Mouse (Mus musculus) hindbrain, embryonic 11.5 days (tissue): ENCODE results near the gene Myo18a. TPM values are rescaled to one million over a fixed set of nuclear protein-coding genes. Genes with fewer than 3 reads are reported as not detected.
A peak's percentile ranks its signal among the peaks of the same experiment; 100 is the strongest.

ENCODE experiments used
- ATAC-seq: fragments of 200-750 bp; cut with Nextera tagmentation; 2 replicates; pipeline ENCODE4 v1.8.0; 2017; ENCODE audit warnings: mild to moderate bottlenecking, moderate TSS enrichment, moderate library complexity; ENCODE audit not compliant: low FRiP score
- DNase-seq: peaks from one replicate; pipeline ENCODE4 v3.0.0-alpha.2; 2015; ENCODE audit warnings: low spot score
- H3K27ac ChIP-seq: fragments of 300-500 bp; sonication (generic); 2 replicates; pipeline ENCODE4 v1.5.1; 2014; ENCODE audit warnings: mild to moderate bottlenecking, low read depth, low read length
- H3K27me3 ChIP-seq: fragments of 300-500 bp; sonication (generic); 2 replicates; pipeline ENCODE4 v1.6.1; 2014; ENCODE audit warnings: mild to moderate bottlenecking, low read length, moderate library complexity, mixed read lengths; ENCODE audit not compliant: control insufficient read depth, insufficient read depth
- H3K36me3 ChIP-seq: fragments of 300-500 bp; sonication (generic); 2 replicates; pipeline ENCODE4 v1.6.1; 2014; ENCODE audit warnings: mild to moderate bottlenecking, low read length, moderate library complexity, mixed read lengths; ENCODE audit not compliant: control insufficient read depth, insufficient read depth
- H3K4me1 ChIP-seq: fragments of 300-500 bp; sonication (generic); replicated peaks from 2 replicates; pipeline ENCODE4 v1.6.1; 2014; ENCODE audit warnings: low read length, mixed read lengths; ENCODE audit not compliant: control insufficient read depth, insufficient read depth
- H3K4me2 ChIP-seq: fragments of 300-500 bp; sonication (generic); replicated peaks from 2 replicates; pipeline ENCODE4 v1.6.1; 2014; ENCODE audit warnings: mild to moderate bottlenecking, low read depth, low read length
- H3K4me3 ChIP-seq: fragments of 300-500 bp; sonication (generic); 2 replicates; pipeline ENCODE4 v1.5.1; 2014; ENCODE audit warnings: low read depth, low read length
- H3K9ac ChIP-seq: fragments of 300-500 bp; sonication (generic); 2 replicates; pipeline ENCODE4 v1.6.1; 2014; ENCODE audit warnings: low read depth, low read length
- H3K9me3 ChIP-seq: fragments of 300-500 bp; sonication (generic); 2 replicates; pipeline ENCODE4 v1.6.1; 2016; ENCODE audit warnings: low read length; ENCODE audit not compliant: control insufficient read depth
- WGBS: fragments of 180-500 bp; shearing (Covaris S2); extraction: QIAGEN DNeasy Blood & Tissue Kit; methylation state at CpG from one replicate; pipeline ENCODE4 v1.1.7; 2014; 5-methylcytosine and 5-hydroxymethylcytosine counted together
- polyA plus RNA-seq: library from polyadenylated mRNA; unstranded; fragments of >200 nt; fragmentation: Nextera tagmentation; extraction: Ambion mirVana; gene quantifications from 2 replicates; pipeline ENCODE4 v1.2.1, GENCODE M21; 2014

The Myo18a gene
- polyA plus RNA-seq, 1 experiment from 2014 or later, result 29.2 TPM

DNA sequence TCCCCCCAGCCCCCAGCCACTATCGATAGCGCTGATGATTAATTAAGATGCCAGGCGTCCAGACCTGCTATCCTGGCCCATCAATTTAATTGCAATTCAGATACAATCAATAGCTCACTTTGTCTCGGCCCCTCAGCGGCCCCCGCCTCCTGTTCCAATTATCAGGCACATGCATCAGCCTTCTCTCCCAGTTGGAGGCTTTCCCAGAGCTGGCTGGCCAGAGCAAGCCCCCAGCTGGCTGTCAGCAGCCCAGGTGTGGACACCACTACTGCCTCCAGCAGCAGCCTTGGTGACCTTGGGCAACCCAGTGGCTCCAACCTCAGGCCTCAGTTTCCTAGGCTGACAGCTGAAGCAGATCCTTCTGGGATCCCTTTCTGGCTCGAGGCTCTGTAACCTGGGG lies 67.8 kb downstream of the Myo18a start:
- no peak overlapping the region for H3K9ac ChIP-seq
- H3K36me3 ChIP-seq, result no peaks in the 10 kb centered on the region; the same call in 1 of the 2 replicates
- WGBS, result 44% methylated on average over 7 of the region's 7 CpGs
- no peaks in the 10 kb centered on the region; the same call in 1 of the 2 replicates for H3K27me3 ChIP-seq
- ATAC-seq (peak; percentile 53), DNase-seq (peak; percentile 40)
- H3K4me1 ChIP-seq, result peaks cover 2% of the 10 kb centered on the region; the same call in 1 of the 2 replicates
- no peak overlapping the region for H3K4me2 ChIP-seq
- H3K4me3 ChIP-seq, result no peak overlapping the region
- H3K9me3 ChIP-seq, result no peaks in the 10 kb centered on the region
- H3K27ac ChIP-seq, result peak overlapping the region; percentile 56; the same call in 1 of the 2 replicates

DNA sequence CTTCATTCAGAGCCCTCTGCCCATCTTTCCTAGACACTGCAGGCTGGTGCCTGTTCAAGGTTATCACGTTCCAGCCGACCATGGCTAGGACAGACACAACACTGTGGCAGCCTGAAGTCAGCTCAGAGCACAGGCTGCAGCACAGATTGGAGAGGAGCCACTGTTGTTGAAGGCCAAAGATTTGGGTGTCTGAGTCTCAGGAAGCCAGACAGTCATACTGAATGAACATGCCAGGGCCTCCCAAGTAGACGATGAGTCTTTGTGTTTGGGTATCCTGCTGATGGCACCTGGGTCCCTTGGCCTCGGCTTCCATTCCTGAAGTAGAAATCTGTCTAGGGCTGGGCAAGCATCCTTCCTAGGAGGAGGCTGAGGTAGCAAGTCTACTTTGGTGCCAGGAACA lies 69.5 kb downstream of the Myo18a start:
- H3K9ac ChIP-seq, result no peak overlapping the region

DNA sequence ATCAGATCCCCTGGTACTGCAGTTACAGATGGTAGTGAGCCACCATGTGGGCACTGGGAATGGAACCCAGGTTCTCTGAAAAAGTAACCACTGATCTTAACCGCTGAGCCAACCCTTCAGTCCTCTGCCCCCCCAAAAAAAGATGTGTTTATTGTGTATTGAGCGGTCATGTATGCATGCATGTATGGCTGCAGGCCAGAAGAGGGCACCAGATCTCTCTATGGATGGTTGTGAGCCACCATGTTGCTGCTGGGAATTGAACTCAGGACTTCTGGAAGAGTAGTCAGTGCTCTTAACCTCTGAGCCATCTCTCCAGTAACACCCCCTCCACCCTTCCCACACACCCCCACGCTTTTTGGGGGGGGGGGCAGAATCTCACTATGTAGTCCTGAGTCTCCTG lies 72.1 kb downstream of the Myo18a start:
- no peak overlapping the region for H3K4me2 ChIP-seq
- no peak for DNase-seq
- H3K27me3 ChIP-seq, result no peaks in the 10 kb centered on the region
- no peak for ATAC-seq
- 84% methylated on average over 3 of the region's 3 CpGs for WGBS
- H3K4me3 ChIP-seq, result no peak overlapping the region
- H3K9ac ChIP-seq, result no peak overlapping the region
- no peaks in the 10 kb centered on the region for H3K36me3 ChIP-seq
- no peaks in the 10 kb centered on the region for H3K4me1 ChIP-seq
- no peak overlapping the region for H3K27ac ChIP-seq
- no peaks in the 10 kb centered on the region for H3K9me3 ChIP-seq

More for the DNA sequence above, 69.5 kb downstream of the Myo18a start:
- H3K4me3 ChIP-seq, result no peak overlapping the region
- peaks cover 2% of the 10 kb centered on the region; the same call in 1 of the 2 replicates for H3K4me1 ChIP-seq
- 90% methylated on average over 4 of the region's 4 CpGs for WGBS
- ATAC-seq, result no peak
- no peak overlapping the region for H3K4me2 ChIP-seq
- H3K9me3 ChIP-seq, result no peaks in the 10 kb centered on the region
- DNase-seq, result no peak
- no peak overlapping the region for H3K27ac ChIP-seq
- no peaks in the 10 kb centered on the region; the same call in 1 of the 2 replicates for H3K36me3 ChIP-seq
- H3K27me3 ChIP-seq, result no peaks in the 10 kb centered on the region; the same call in 1 of the 2 replicates

DNA sequence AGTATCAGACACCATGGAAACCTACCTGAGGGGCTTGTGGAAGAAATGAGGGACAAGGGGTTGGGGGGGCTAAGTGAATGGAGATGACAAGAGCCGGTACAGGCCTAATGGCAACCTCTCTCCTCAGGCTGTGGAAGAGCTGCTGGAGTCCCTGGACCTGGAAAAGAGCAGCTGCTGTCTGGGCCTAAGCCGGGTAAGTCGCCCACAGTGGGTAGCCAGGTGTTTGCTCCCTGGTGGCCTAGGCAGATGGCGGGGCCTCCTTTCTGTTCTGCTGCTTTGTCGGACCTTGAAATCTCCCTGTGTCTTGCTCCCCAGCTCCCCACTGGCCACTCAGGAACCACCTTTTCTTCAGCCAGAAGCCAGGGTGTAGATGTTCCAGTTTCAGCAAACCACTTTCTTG lies 73.2 kb downstream of the Myo18a start:
- no peaks in the 10 kb centered on the region for H3K4me1 ChIP-seq
- no peak overlapping the region for H3K9ac ChIP-seq
- H3K9me3 ChIP-seq, result no peaks in the 10 kb centered on the region
- no peak overlapping the region for H3K27ac ChIP-seq
- DNase-seq (no peak), ATAC-seq (no peak)
- H3K36me3 ChIP-seq, result no peaks in the 10 kb centered on the region
- no peak overlapping the region for H3K4me2 ChIP-seq
- H3K27me3 ChIP-seq, result no peaks in the 10 kb centered on the region
- no peak overlapping the region for H3K4me3 ChIP-seq
- 65% methylated on average over 5 of the region's 5 CpGs for WGBS

DNA sequence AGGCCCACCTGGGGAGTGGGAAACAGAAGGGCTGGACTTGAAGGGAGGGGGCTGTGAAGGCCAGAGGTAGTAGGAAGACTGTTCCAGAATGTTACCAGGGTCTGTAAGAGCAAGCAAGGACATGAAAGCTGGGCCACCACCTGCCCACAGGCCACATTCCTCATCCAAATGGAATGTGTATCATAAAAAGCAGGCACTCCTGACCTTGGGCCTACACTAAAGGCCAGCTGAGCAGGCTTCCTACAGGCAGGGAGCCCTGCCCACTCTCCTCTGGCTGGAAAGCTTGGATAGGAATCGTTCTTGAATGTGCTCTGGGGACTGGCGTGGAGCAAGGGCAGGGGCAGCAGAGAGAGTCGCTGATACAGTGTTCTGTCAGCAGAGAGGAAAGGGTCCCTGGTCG lies 73.7 kb downstream of the Myo18a start:
- H3K27ac ChIP-seq, result no peak overlapping the region
- H3K27me3 ChIP-seq, result no peaks in the 10 kb centered on the region
- H3K4me2 ChIP-seq, result no peak overlapping the region
- no peak for DNase-seq
- 64% methylated on average over 4 of the region's 4 CpGs for WGBS
- no peak for ATAC-seq
- H3K4me3 ChIP-seq, result no peak overlapping the region
- H3K9ac ChIP-seq, result no peak overlapping the region
- no peaks in the 10 kb centered on the region for H3K9me3 ChIP-seq
- no peaks in the 10 kb centered on the region for H3K36me3 ChIP-seq
- no peaks in the 10 kb centered on the region for H3K4me1 ChIP-seq

DNA sequence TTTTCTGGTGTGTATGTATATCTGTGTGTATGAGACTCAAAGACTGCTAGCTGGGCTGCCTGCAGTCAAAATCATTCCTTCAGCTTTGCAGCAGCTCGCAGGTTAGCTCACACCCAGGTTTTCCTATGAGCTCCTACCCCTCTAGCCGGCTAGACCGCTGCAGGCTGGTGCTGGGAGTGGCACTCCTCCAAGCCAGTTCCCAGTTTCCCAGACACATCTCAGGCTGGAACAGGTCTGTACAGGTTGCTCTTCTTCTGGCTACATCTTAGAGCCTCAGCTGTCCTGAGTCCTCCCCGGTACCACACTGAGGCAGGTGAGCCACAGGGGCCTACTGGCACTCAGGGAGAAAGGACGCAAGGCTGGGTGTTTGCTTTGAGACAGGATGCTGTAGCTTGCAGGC lies 74.8 kb downstream of the Myo18a start:
- ATAC-seq (no peak), DNase-seq (no peak)
- Histone ChIP-seq H3K36me3 (peaks cover 4% of the 10 kb centered on the region; the same call in 1 of the 2 replicates), H3K4me1 (no peaks in the 10 kb centered on the region), H3K4me3 (no peak overlapping the region), H3K9me3 (no peaks in the 10 kb centered on the region), H3K27me3 (no peaks in the 10 kb centered on the region), H3K4me2 (no peak overlapping the region), H3K27ac (no peak overlapping the region), H3K9ac (no peak overlapping the region)
- 83% methylated on average over 5 of the region's 5 CpGs for WGBS

DNA sequence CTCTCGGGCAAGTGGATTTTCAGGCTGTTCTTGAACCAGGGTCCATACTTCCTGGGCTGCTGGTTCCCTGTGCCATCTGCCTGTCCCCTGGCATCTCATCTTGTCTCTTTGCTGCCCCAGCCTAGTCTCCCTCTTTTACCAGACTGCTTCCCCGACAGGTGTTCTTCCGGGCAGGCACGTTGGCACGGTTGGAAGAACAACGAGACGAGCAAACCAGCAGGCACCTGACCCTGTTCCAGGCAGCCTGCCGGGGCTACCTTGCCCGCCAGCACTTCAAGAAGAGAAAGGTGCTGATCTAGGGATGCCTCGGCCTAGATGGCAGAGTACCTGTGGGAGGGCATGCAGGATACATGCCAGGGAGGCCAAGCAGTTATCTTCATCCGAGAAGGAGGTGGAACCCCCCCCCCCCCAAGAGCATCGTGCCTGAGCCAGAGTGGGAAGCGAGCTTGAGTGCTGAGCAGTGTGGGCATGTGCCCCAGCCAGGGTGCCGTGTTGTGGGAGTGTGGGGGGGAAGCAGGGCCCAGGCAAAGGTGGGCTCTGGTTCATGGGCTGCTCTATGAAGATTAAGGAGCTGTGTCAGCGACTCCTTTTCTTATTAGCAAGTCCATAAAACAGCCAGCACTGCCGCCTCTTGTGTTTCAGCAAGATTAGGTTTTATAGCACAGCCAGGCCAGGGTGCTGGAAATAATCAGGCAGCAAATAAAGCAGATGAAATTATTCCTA lies 77.6 kb downstream of the Myo18a start:
- no peak overlapping the region for H3K9ac ChIP-seq
- no peaks in the 10 kb centered on the region for H3K4me1 ChIP-seq
- H3K36me3 ChIP-seq, result peaks cover 7% of the 10 kb centered on the region; the same call in 1 of the 2 replicates
- no peak for ATAC-seq
- H3K9me3 ChIP-seq, result no peaks in the 10 kb centered on the region
- WGBS, result 87% methylated on average over 16 of the region's 16 CpGs
- no peak overlapping the region for H3K4me2 ChIP-seq
- no peaks in the 10 kb centered on the region for H3K27me3 ChIP-seq
- H3K27ac ChIP-seq, result no peak overlapping the region
- no peak overlapping the region for H3K4me3 ChIP-seq
- no peak for DNase-seq

DNA sequence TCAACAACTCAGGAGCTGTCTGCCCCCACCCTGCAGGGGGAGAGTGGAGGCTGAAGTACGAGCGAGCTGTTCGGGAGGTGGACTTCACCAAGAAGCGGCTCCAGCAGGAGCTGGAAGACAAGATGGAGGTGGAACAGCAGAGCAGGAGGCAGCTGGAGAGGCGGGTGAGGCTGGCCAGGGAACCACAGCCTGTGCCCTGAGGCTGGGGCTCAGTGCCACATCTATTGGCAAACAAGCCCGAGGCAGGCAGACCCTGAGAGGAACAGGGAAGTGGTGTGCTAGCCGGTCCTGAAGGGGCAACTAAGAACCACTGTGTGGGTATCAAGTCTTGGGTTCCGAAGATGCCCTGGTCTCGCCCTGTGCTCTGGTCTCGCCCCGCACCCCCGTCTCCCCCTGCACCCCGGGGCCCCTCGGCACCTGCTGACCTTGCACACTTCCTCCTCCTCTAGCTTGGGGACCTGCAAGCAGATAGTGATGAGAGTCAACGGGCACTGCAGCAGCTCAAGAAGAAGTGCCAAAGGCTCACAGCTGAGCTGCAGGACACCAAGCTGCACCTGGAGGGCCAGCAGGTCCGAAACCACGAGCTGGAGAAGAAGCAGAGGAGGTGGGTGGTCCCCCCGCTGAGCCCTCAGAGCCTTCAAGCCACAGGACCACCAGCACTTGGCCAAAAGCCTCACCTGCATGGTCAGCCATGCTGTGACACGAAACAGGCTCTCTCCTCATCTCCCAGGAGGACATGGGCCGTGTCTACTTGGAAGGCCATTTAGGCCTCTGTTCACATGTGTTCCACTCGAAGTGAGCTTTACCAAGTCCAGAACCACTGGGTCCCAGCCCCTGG lies 80.2 kb downstream of the Myo18a start:
- H3K4me1 ChIP-seq, result no peaks in the 10 kb centered on the region
- H3K27ac ChIP-seq, result no peak overlapping the region
- no peak for ATAC-seq
- H3K4me2 ChIP-seq, result no peak overlapping the region
- 90% methylated on average over 21 of the region's 21 CpGs for WGBS
- H3K27me3 ChIP-seq, result no peaks in the 10 kb centered on the region
- peaks cover 9% of the 10 kb centered on the region for H3K36me3 ChIP-seq
- DNase-seq, result no peak
- H3K4me3 ChIP-seq, result no peak overlapping the region
- H3K9me3 ChIP-seq, result no peaks in the 10 kb centered on the region
- H3K9ac ChIP-seq, result no peak overlapping the region

DNA sequence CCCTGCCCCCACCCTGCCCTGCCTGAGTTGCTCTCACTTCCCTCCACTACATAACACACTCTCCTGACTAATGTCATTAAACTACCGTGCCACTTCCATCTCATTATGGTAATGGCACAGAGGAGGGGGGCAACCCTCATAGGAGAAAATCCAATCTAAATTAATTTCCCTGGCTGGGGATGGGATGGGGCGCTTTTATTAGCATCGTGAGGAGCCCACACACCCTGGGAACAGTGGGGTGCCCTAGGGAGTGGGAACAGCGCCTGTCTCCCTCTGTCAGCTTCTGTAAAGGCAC lies 80.8 kb downstream of the Myo18a start:
- ATAC-seq (no peak), DNase-seq (no peak)
- H3K9ac ChIP-seq, result no peak overlapping the region
- no peak overlapping the region for H3K4me3 ChIP-seq
- peaks cover 9% of the 10 kb centered on the region for H3K36me3 ChIP-seq
- H3K4me1 ChIP-seq, result no peaks in the 10 kb centered on the region
- 68% methylated on average over 4 of the region's 4 CpGs for WGBS
- H3K9me3 ChIP-seq, result no peaks in the 10 kb centered on the region
- no peak overlapping the region for H3K27ac ChIP-seq
- H3K27me3 ChIP-seq, result no peaks in the 10 kb centered on the region
- no peak overlapping the region for H3K4me2 ChIP-seq
